Mouse (Mus musculus): ENCODE measurements around the gene Bfsp2. TPM values are rescaled to one million over a fixed set of nuclear protein-coding genes. Genes with fewer than 3 reads are reported as not detected.

Gene Bfsp2
- polyA plus RNA-seq, 1 experiment = 1.4 TPM

DNA sequence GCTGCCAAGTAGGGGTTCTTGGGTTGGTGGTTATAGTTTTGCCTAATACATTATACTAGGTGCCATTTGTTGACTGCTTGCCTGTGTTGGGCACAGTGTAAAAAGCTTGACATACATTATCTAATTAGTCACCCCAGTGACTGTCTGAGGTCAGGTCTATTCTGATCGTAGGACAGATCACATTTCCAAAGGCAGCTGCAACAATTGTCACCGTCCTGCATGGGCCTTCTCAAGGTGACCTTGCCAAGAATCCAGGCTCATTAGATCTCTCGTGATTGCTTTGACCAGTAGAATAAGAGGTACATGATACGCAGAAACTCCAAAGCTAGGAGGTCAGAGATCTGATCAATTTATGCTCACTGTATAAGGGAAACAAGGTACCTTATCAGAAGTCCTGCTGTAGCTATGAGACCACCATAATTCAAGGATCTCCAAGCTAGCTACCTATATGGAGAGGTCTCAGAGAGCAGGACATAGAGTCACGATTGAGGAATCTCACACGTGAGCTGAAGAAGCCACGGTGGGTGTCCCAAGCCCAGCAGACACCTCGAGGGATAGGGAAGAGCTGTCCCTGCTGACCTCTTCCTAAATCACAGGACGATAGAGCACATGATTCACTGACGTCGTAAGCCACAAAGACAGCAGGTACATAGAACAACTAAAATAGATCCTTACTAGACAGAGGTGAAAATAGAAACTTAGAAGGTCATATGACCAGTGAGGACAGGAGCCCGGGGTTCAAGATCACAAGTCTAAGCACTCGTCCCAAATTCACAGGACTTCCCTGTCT lies 49.6 kb downstream of the Bfsp2 start:
- Histone ChIP-seq H3K4me3 (ENCODE audit: control insufficient read depth, insufficient read depth, low read length) (no peak overlapping the region), H3K36me3 (ENCODE audit: control insufficient read depth, insufficient read depth, low read length) (0 out of 2 replicates have a peak, but pooled peaks cover 5% of the 10 kb centered on the region), H3K4me1 (replicated peaks; ENCODE audit: control insufficient read depth, insufficient read depth, low read length) (peaks cover 36% of the 10 kb centered on the region), H3K27me3 (ENCODE audit: control insufficient read depth, insufficient read depth, low read length) (no peaks in the 10 kb centered on the region), H3K27ac (ENCODE audit: control insufficient read depth, insufficient read depth, low read length) (no peak overlapping the region)
- TF ChIP-seq CTCF (IDR thresholded peaks at IDR 0.05; ENCODE audit: borderline replicate concordance, control insufficient read depth, extremely low read depth, insufficient read depth, low read length, poor library complexity) (no peak), POLR2A (IDR thresholded peaks at IDR 0.05; ENCODE audit: control insufficient read depth, extremely low read depth, insufficient read depth, low read length, poor library complexity) (no peak)
- DNase-seq = no peak
- WGBS = 86% methylated on average over 13 of the region's 13 CpGs

DNA sequence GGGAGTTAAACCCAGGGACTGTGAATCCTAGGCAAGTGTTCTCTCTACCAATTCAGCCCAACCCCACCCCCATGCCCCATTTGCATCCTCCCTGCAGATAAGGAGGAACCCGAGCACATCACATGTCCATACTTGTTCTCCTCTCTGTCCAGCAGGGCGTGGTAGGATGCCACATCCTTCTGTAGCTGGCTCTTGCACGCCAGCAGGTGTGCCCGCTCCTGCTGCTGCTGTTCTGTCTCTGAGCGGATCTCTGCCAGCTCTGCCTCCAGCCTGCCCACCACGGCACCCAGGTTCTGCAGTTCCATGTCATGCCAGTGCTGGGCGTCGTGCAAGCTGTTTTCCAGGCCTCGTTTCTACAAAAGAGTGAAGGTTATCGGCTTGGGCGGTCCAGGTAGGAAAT lies 53.8 kb downstream of the Bfsp2 start:
- H3K27ac ChIP-seq (ENCODE audit: control insufficient read depth, insufficient read depth, low read length) = peak overlapping the region; percentile 98
- H3K27me3 ChIP-seq (ENCODE audit: control insufficient read depth, insufficient read depth, low read length) = no peaks in the 10 kb centered on the region
- peaks cover 49% of the 10 kb centered on the region for H3K4me1 ChIP-seq (replicated peaks; ENCODE audit: control insufficient read depth, insufficient read depth, low read length)
- 9% methylated on average over 11 of the region's 11 CpGs for WGBS
- peak; percentile 73 for DNase-seq
- H3K36me3 ChIP-seq (ENCODE audit: control insufficient read depth, insufficient read depth, low read length) = 0 out of 2 replicates have a peak, but pooled peaks cover 5% of the 10 kb centered on the region
- TF ChIP-seq POLR2A (IDR thresholded peaks at IDR 0.05; ENCODE audit: control insufficient read depth, extremely low read depth, insufficient read depth, low read length, poor library complexity) = 0 out of 2 replicates have a peak, but pooled peaks have one; percentile 46
- peak; percentile 53; the same call in 1 of the 2 replicates for TF ChIP-seq CTCF (IDR thresholded peaks at IDR 0.05; ENCODE audit: borderline replicate concordance, control insufficient read depth, extremely low read depth, insufficient read depth, low read length, poor library complexity)
- H3K4me3 ChIP-seq (ENCODE audit: control insufficient read depth, insufficient read depth, low read length) = peak overlapping the region; percentile 15

DNA sequence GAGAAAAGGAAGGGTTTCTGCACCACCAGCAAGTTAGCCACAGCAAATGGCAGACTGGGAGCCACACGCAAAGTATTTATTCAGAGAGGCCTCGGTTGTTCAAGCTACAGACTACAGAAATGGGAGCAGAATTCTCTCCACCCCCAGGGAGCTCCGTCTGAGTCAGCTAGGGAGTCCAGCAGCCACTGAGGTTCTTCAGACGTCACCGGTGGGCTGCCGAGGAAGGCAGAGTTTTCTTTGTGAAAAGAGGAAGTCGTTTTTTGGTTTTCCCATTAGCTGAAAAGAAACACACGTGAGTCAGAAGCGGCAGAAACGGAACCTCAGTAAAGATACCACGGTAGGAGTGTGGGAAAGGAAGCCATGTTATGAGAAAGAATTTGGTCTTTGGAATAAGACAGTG lies 55.4 kb downstream of the Bfsp2 start:
- TF ChIP-seq CTCF (IDR thresholded peaks at IDR 0.05; ENCODE audit: borderline replicate concordance, control insufficient read depth, extremely low read depth, insufficient read depth, low read length, poor library complexity) = no peak
- 0 out of 2 replicates have a peak, but pooled peaks have one; percentile 44 for TF ChIP-seq POLR2A (IDR thresholded peaks at IDR 0.05; ENCODE audit: control insufficient read depth, extremely low read depth, insufficient read depth, low read length, poor library complexity)
- Histone ChIP-seq H3K4me3 (ENCODE audit: control insufficient read depth, insufficient read depth, low read length) (peak overlapping the region; percentile 53), H3K36me3 (ENCODE audit: control insufficient read depth, insufficient read depth, low read length) (0 out of 2 replicates have a peak, but pooled peaks cover 5% of the 10 kb centered on the region), H3K27ac (ENCODE audit: control insufficient read depth, insufficient read depth, low read length) (peak overlapping the region; percentile 98), H3K27me3 (ENCODE audit: control insufficient read depth, insufficient read depth, low read length) (no peaks in the 10 kb centered on the region), H3K4me1 (replicated peaks; ENCODE audit: control insufficient read depth, insufficient read depth, low read length) (peaks cover 49% of the 10 kb centered on the region)
- 2% methylated on average over 11 of the region's 11 CpGs for WGBS
- DNase-seq = peak; percentile 72

DNA sequence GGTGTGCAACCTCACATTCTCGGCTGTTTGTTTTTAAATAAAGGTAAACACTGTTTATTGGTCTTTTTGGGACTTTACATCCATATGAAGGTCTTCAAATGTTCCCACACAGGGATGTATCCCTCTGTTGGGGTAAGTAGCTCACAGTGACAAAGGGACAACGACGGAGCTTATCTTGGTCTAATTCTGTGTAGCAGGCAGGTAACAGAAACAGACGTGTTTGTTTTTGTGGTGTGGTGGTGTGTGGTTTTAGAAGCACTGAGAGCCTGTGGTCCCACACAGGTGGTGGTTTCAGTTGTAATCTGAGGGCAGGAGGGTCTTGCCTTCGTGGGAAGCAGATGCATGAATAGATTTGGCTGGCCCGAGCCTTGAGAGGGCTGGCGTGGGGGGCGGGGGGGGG lies 56.3 kb downstream of the Bfsp2 start:
- Histone ChIP-seq H3K27ac (ENCODE audit: control insufficient read depth, insufficient read depth, low read length) (peak overlapping the region; percentile 98), H3K36me3 (ENCODE audit: control insufficient read depth, insufficient read depth, low read length) (0 out of 2 replicates have a peak, but pooled peaks cover 5% of the 10 kb centered on the region), H3K4me1 (replicated peaks; ENCODE audit: control insufficient read depth, insufficient read depth, low read length) (peaks cover 49% of the 10 kb centered on the region), H3K4me3 (ENCODE audit: control insufficient read depth, insufficient read depth, low read length) (peak overlapping the region; percentile 48; the same call in 1 of the 2 replicates), H3K27me3 (ENCODE audit: control insufficient read depth, insufficient read depth, low read length) (no peaks in the 10 kb centered on the region)
- WGBS = 4% methylated on average over 8 of the region's 8 CpGs
- TF ChIP-seq POLR2A (IDR thresholded peaks at IDR 0.05; ENCODE audit: control insufficient read depth, extremely low read depth, insufficient read depth, low read length, poor library complexity) = no peak
- TF ChIP-seq CTCF (IDR thresholded peaks at IDR 0.05; ENCODE audit: borderline replicate concordance, control insufficient read depth, extremely low read depth, insufficient read depth, low read length, poor library complexity) = no peak
- peak; percentile 59 for DNase-seq

DNA sequence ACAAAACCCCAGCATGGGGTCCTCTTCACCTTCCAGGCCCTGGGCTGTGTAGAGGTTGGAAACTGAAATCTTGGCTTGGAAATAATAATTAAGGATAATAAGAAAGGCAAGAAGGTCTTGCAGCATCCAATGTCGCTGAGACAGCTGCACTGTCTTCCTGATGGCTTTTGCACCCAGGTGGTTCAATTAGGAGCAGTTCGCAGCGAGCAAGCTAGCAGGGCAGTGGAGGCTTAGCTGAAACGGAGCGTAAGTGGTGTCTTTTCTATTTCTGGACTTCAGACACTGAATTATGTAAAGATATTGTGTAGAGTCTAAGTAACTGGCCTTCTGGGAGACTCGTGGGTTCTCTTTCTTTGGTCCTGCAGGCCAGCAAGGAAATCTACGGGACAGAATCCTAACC lies 56.8 kb downstream of the Bfsp2 start:
- peak overlapping the region; percentile 98 for H3K27ac ChIP-seq (ENCODE audit: control insufficient read depth, insufficient read depth, low read length)
- H3K36me3 ChIP-seq (ENCODE audit: control insufficient read depth, insufficient read depth, low read length) = no peaks in the 10 kb centered on the region
- no peak for DNase-seq
- WGBS = 7% methylated on average over 7 of the region's 7 CpGs
- H3K4me1 ChIP-seq (replicated peaks; ENCODE audit: control insufficient read depth, insufficient read depth, low read length) = peaks cover 49% of the 10 kb centered on the region
- TF ChIP-seq POLR2A (IDR thresholded peaks at IDR 0.05; ENCODE audit: control insufficient read depth, extremely low read depth, insufficient read depth, low read length, poor library complexity) (no peak), CTCF (IDR thresholded peaks at IDR 0.05; ENCODE audit: borderline replicate concordance, control insufficient read depth, extremely low read depth, insufficient read depth, low read length, poor library complexity) (no peak)
- no peaks in the 10 kb centered on the region for H3K27me3 ChIP-seq (ENCODE audit: control insufficient read depth, insufficient read depth, low read length)
- peak overlapping the region; percentile 48 for H3K4me3 ChIP-seq (ENCODE audit: control insufficient read depth, insufficient read depth, low read length)

DNA sequence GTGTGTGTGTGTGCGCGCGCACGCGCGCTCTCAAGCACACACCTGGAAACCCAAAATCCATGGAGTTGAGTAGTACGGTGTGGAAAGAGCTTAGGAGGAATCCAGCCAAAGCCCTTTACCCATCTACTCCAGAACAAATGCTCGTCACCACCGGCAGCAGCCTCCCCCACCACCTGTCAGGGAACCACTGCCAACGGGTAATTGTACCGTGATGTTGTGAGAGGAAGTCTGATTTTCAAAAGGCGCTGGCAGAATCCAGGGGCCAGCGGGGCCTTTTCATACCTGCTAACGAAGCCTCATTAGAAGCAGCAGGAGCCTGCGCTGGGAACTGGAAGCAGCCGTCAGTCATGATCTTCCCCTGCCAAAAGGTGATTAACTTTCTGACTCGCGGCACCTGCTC lies 57.4 kb downstream of the Bfsp2 start:
- peak overlapping the region; percentile 98 for H3K27ac ChIP-seq (ENCODE audit: control insufficient read depth, insufficient read depth, low read length)
- H3K4me1 ChIP-seq (replicated peaks; ENCODE audit: control insufficient read depth, insufficient read depth, low read length) = peaks cover 47% of the 10 kb centered on the region
- peak; percentile 67 for DNase-seq
- H3K27me3 ChIP-seq (ENCODE audit: control insufficient read depth, insufficient read depth, low read length) = no peaks in the 10 kb centered on the region
- no peaks in the 10 kb centered on the region for H3K36me3 ChIP-seq (ENCODE audit: control insufficient read depth, insufficient read depth, low read length)
- WGBS = 35% methylated on average over 18 of the region's 18 CpGs
- H3K4me3 ChIP-seq (ENCODE audit: control insufficient read depth, insufficient read depth, low read length) = peak overlapping the region; percentile 48
- TF ChIP-seq CTCF (IDR thresholded peaks at IDR 0.05; ENCODE audit: borderline replicate concordance, control insufficient read depth, extremely low read depth, insufficient read depth, low read length, poor library complexity) = peak; percentile 28; the same call in 1 of the 2 replicates
- TF ChIP-seq POLR2A (IDR thresholded peaks at IDR 0.05; ENCODE audit: control insufficient read depth, extremely low read depth, insufficient read depth, low read length, poor library complexity) = no peak
